Mouse (Mus musculus) heart, adult 2 months (tissue): ENCODE results near the gene Lair1. TPM values are rescaled to one million over a fixed set of nuclear protein-coding genes. Genes with fewer than 3 reads are reported as not detected.
A peak's percentile ranks its signal among the peaks of the same experiment; 100 is the strongest.
"Not testable (repeated sequence)": the region's sequence is repeated elsewhere in the genome, so short reads cannot be mapped to it uniquely, and the experiment has no call there.

Experiments
- DNase-seq, 2 experiments: peaks; one replicate each; pipeline ENCODE4 v3.0.0; 2021
- H3K27ac ChIP-seq: fragments of 200-600 bp; 2 replicates; pipeline ENCODE4 v1.8.1; 2022
- H3K27me3 ChIP-seq: fragments of 200-500 bp; 2 replicates; pipeline ENCODE4 v1.6.1; 2012; ENCODE audit warnings: mild to moderate bottlenecking, low read length, inconsistent platforms, mixed read lengths; ENCODE audit not compliant: control insufficient read depth, insufficient read depth
- H3K36me3 ChIP-seq: fragments of 200-500 bp; 2 replicates; pipeline ENCODE4 v1.6.1; 2012; ENCODE audit warnings: low read length, inconsistent platforms; ENCODE audit not compliant: control insufficient read depth, insufficient read depth
- H3K4me1 ChIP-seq: fragments of 200-500 bp; 2 replicates; pipeline ENCODE4 v1.6.1; 2011; ENCODE audit warnings: low read length; ENCODE audit not compliant: control insufficient read depth, insufficient read depth
- H3K4me3 ChIP-seq: fragments of 200-600 bp; 2 replicates; pipeline ENCODE4 v1.8.1; 2022
- H3K79me2 ChIP-seq: fragments of 200-500 bp; replicated peaks from 2 replicates; pipeline ENCODE4 v1.6.1; 2012; ENCODE audit warnings: mild to moderate bottlenecking, inconsistent platforms, low read length, moderate library complexity, mixed read lengths; ENCODE audit not compliant: control insufficient read depth, insufficient read depth
- H3K9ac ChIP-seq: fragments of 200-500 bp; 2 replicates; pipeline ENCODE4 v1.6.1; 2012; ENCODE audit warnings: low read depth, mild to moderate bottlenecking, control low read depth, inconsistent platforms, low read length, mixed read lengths
- CTCF ChIP-seq: fragments of 200-600 bp; IDR thresholded peaks from 2 replicates; pipeline ENCODE4 v1.8.1; 2022; ENCODE audit warnings: antibody characterized with exemption, mild to moderate bottlenecking, moderate library complexity
- EP300 ChIP-seq: fragments of 200-500 bp; IDR thresholded peaks from 2 replicates; pipeline ENCODE4 v1.6.1; 2011; ENCODE audit warnings: low read depth, low read length, control low read depth; ENCODE audit not compliant: insufficient read depth
- POLR2A ChIP-seq: fragments of 200-500 bp; IDR thresholded peaks from 2 replicates; pipeline ENCODE4 v1.6.1; 2011; ENCODE audit warnings: mild to moderate bottlenecking, low read depth, low read length, control low read depth; ENCODE audit not compliant: insufficient read depth
- WGBS: fragments of 180-500 bp; shearing (Covaris S2); methylation state at CpG from one replicate; pipeline ENCODE4 v1.1.7; 2018; 5-methylcytosine and 5-hydroxymethylcytosine counted together
- intact Hi-C: fragments of 180-260 bp; cut with DNase I; formaldehyde crosslinking; loops from one replicate; pipeline ENCODE4 v1.15.1; 2025
- polyA plus RNA-seq: library from polyadenylated mRNA; depleted of rRNA; stranded (reverse); fragments of >200 nt; gene quantifications from 2 replicates; pipeline ENCODE4 v1.2.3, GENCODE M21; 2012
- total RNA-seq, 2 experiments: library from RNA; stranded (reverse); gene quantifications; 2 replicates each; pipeline ENCODE4 v1.2.3; 2021

The Lair1 gene
- total and polyA plus RNA-seq, 3 experiments = 1.0 to 3.3 (median 1.7) TPM

DNA sequence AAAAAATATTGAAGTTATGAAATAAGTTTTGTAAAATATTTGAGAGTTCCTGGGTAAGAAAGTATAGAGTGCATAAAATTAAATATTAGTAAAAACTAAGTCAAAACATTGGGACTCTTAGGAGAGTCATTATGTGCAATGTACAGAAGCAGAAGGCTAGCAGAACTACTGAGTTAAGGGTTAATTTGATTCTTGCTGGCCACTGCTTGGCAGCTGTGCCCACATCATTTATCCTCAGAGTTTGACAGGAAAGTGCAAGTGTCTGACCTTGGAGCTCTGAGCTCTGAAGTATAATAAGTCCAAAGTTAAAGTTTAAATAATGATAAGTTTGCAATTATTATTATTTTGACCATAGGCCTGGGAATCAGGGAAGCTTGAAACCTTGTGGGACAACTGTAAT is 18.7 kb upstream of the Lair1 start:
- Histone ChIP-seq H3K4me1 (peaks cover 2% of the 10 kb centered on the region; the same call in 1 of the 2 replicates), H3K79me2 (no peaks in the 10 kb centered on the region), H3K27me3 (no peaks in the 10 kb centered on the region), H3K27ac (no peak overlapping the region), H3K9ac (no peak overlapping the region), H3K36me3 (no peaks in the 10 kb centered on the region), H3K4me3 (no peak overlapping the region)
- no peak for DNase-seq
- intact Hi-C loops = no loop called here
- TF ChIP-seq EP300 = no peak

- H3K27ac ChIP-seq = no peak overlapping the region
- WGBS = 72% methylated on average over 4 of the region's 4 CpGs
Measured at GRCm38 (mm10) chr7:4080552-4080951, 17.5 kb upstream of the Lair1 start.

DNA sequence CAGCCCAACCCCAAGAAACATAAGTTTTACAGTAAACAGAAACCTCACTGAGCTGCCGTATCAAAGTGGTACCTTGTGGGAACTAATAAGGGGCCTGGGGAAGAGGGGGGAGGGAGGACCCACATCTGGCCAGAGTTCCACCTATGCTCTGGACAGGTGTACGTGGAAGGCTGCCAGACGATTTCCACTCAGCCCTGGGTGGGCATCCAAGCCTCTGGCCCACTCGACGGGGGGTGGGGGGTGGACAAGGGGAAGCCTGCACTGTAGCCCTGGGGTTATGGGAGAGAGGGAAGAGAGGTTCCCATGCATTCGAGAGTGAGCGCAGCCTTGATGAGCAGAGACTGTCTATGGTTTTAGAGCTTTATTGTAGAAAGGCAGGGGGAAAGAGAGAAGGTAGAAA is 16.5 kb upstream of the Lair1 start:
- no peak overlapping the region for H3K9ac ChIP-seq
- no peak overlapping the region for H3K4me3 ChIP-seq
- TF ChIP-seq CTCF = no peak
- no peak for TF ChIP-seq POLR2A
- TF ChIP-seq EP300 = no peak
- no peak for DNase-seq
- intact Hi-C loops = no loop called here
- H3K4me1 ChIP-seq = peaks cover 2% of the 10 kb centered on the region; the same call in 1 of the 2 replicates
- no peaks in the 10 kb centered on the region for H3K79me2 ChIP-seq
- H3K27ac ChIP-seq = no peak overlapping the region
- no peaks in the 10 kb centered on the region for H3K36me3 ChIP-seq
- 79% methylated on average over 7 of the region's 7 CpGs for WGBS
- no peaks in the 10 kb centered on the region for H3K27me3 ChIP-seq

More at GRCm38 (mm10) chr7:4080552-4080951, 17.5 kb upstream of the Lair1 start:
- Histone ChIP-seq H3K27me3 (no peaks in the 10 kb centered on the region), H3K36me3 (no peaks in the 10 kb centered on the region), H3K9ac (no peak overlapping the region), H3K4me3 (no peak overlapping the region), H3K4me1 (peaks cover 2% of the 10 kb centered on the region; the same call in 1 of the 2 replicates), H3K79me2 (no peaks in the 10 kb centered on the region)
- TF ChIP-seq CTCF (no peak), EP300 (no peak), POLR2A (no peak)
- intact Hi-C loops = no loop called here
- DNase-seq = no peak

DNA sequence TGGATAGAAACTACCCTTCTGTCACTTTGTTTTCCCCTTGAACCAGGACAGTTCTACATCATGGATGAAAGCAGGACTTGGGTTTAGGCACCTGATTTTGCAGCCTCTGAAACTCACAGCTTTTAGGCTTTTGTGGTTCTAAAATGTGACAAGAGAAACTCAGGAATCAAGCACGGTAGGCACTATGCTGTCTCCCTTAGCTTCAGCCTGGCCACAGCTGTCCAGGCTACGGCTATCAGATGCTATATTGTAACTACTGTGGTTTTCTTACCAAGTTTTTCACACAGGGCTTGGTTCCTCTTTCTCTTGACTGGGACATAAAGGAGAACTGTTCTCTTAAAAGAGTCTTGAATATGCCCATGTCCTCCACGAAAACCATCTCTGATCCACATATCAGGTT is 10.1 kb upstream of the Lair1 start:
- no peaks in the 10 kb centered on the region for H3K4me1 ChIP-seq
- no peaks in the 10 kb centered on the region for H3K27me3 ChIP-seq
- no peaks in the 10 kb centered on the region for H3K79me2 ChIP-seq
- intact Hi-C loops = no loop called here
- no peak for TF ChIP-seq EP300
- no peak for TF ChIP-seq POLR2A
- TF ChIP-seq CTCF = no peak
- DNase-seq = no peak
- WGBS = 58% methylated on average over 3 of the region's 3 CpGs
- no peak overlapping the region for H3K4me3 ChIP-seq
- no peak overlapping the region for H3K27ac ChIP-seq
- H3K36me3 ChIP-seq = no peaks in the 10 kb centered on the region
- no peak overlapping the region for H3K9ac ChIP-seq

DNA sequence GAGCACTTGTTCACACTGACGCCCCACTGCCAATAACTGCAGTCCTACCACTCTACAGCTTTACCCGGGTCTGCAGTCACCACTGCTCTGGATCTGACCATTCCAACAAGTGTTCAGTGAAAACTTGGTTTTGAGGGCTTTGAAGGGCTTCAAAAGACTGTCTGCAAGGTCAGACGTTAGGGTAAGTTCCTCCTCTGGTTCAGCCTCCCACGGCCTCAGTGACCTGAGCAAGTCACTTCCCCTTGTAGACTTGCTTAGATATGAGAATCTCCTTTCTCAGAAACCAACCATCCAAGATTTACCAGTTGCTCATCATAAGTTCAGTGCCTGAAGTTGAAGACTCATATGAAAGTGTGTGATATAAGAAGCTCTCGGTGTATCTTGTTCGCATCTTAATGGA is 8.1 kb upstream of the Lair1 start:
- Histone ChIP-seq H3K4me1 (no peaks in the 10 kb centered on the region), H3K27me3 (no peaks in the 10 kb centered on the region), H3K27ac (no peak overlapping the region), H3K4me3 (no peak overlapping the region), H3K9ac (no peak overlapping the region), H3K79me2 (no peaks in the 10 kb centered on the region), H3K36me3 (no peaks in the 10 kb centered on the region)
- peak in 1 of 2 experiments; percentile 22 for DNase-seq
- TF ChIP-seq CTCF (no peak), EP300 (no peak), POLR2A (no peak)
- WGBS = 75% methylated on average over 6 of the region's 6 CpGs
- intact Hi-C loops = no loop called here

DNA sequence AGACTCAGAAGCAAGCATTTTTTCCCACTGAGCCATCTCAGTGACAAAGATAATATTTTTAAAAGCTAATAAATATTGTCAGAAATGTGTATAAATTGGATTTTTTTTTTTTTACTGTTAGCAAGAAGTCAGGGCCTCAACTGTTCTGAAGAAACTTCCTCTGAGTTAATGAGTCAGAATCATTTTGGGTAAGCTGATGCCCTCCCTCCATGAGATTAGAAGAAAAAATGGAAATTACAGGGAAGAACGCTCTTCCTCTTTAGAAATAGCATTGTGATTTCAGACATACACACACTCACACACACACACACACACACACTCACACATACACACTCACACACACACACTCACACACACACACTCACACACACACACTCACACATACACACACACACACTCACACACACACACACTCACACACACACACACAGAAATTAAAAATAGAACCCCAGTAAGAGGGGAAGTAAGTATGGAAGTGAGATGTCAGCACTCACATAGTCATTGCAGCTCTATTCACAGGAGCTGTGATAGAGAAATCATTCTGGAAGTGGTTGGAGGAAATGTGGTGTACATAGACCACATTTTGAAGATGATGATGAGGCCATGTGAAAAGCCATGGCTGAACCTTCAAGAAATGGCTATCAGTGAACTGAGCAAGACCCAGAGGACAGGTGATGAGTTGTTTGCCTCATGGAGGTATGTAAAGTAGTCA is 866 bp upstream of the Lair1 start:
- H3K27me3 ChIP-seq = no peaks in the 10 kb centered on the region
- 79% methylated on average over 1 of the region's 1 CpGs for WGBS
- H3K27ac ChIP-seq = no peak overlapping the region
- intact Hi-C loops = no loop called here
- H3K4me3 ChIP-seq = no peak overlapping the region
- H3K79me2 ChIP-seq = no peaks in the 10 kb centered on the region
- DNase-seq = no peak
- no peaks in the 10 kb centered on the region for H3K36me3 ChIP-seq
- H3K9ac ChIP-seq = no peak overlapping the region
- H3K4me1 ChIP-seq = no peaks in the 10 kb centered on the region
- TF ChIP-seq POLR2A = no peak

- not testable (repeated sequence) for H3K9ac ChIP-seq
- 60% methylated on average over 9 of the region's 9 CpGs for WGBS
Measured at GRCm38 (mm10) chr7:4060602-4061188, 2.3 kb downstream of the Lair1 start.

More at GRCm38 (mm10) chr7:4060602-4061188, 2.3 kb downstream of the Lair1 start:
- H3K4me1 ChIP-seq, H3K27ac ChIP-seq, intact Hi-C loops, H3K36me3 ChIP-seq, H3K27me3 ChIP-seq, H3K79me2 ChIP-seq, DNase-seq, H3K4me3 ChIP-seq: not testable (repeated sequence)
